8 mouse cellular contexts compared by ENCODE assay signal in genomic region chr4:32238366-32238854, GRCm38 (mm10). TPM values are rescaled to one million over a fixed set of nuclear protein-coding genes. Genes with fewer than 3 reads are reported as not detected.
DNase-seq lines count a peak whose midpoint lies in the region; ATAC-seq lines count a peak whose summit lies in the region.

Gene Bach2 (plus strand): TSS chr4:32238804.

- no peaks in the 10 kb centered on the region for H3K27me3 ChIP-seq in embryonic facial prominence, embryonic 12.5 days
- peaks cover 8% of the 10 kb centered on the region; the same call in 1 of the 2 replicates for H3K27me3 ChIP-seq in heart, embryonic 10.5 days (ENCODE audit: insufficient read depth, poor library complexity, severe bottlenecking)
- H3K27me3 ChIP-seq in kidney, embryonic 15.5 days = peaks cover 29% of the 10 kb centered on the region
- H3K27me3 ChIP-seq in limb, embryonic 15.5 days = no peaks in the 10 kb centered on the region

- peak; percentile 71 for DNase-seq in 3T3-L1 (ENCODE audit: low read depth, low spot score)
- peak; percentile 89 for DNase-seq in adrenal gland, postnatal 25 days
- DNase-seq in heart, embryonic 10.5 days (ENCODE audit: low spot score) = peak; percentile 93
- peak; percentile 83 to 90 for DNase-seq in spleen, postnatal 4 days (ENCODE audit: low spot score in 2 of 2)

- peak within 1 kb of the TSS; percentile 92 for H3K27ac ChIP-seq in embryonic facial prominence, embryonic 12.5 days
- peak within 1 kb of the TSS; percentile 93 for H3K27ac ChIP-seq in heart, embryonic 10.5 days
- peak within 1 kb of the TSS; percentile 96 for H3K27ac ChIP-seq in kidney, embryonic 15.5 days
- H3K27ac ChIP-seq in limb, embryonic 15.5 days = peak within 1 kb of the TSS; percentile 94

- peak within 1 kb of the TSS; percentile 70 for H3K4me3 ChIP-seq in embryonic facial prominence, embryonic 12.5 days
- H3K4me3 ChIP-seq in heart, embryonic 10.5 days = peak within 1 kb of the TSS; percentile 82
- H3K4me3 ChIP-seq in kidney, embryonic 15.5 days (replicated peaks) = peak within 1 kb of the TSS; percentile 91
- peak within 1 kb of the TSS; percentile 98 for H3K4me3 ChIP-seq in limb, embryonic 15.5 days

- H3K36me3 ChIP-seq in embryonic facial prominence, embryonic 12.5 days = no peaks in the 10 kb centered on the region
- no peaks in the 10 kb centered on the region for H3K36me3 ChIP-seq in heart, embryonic 10.5 days
- no peaks in the 10 kb centered on the region for H3K36me3 ChIP-seq in kidney, embryonic 15.5 days
- H3K36me3 ChIP-seq in limb, embryonic 15.5 days = no peaks in the 10 kb centered on the region

- under 1% methylated on average over 57 of the region's 69 CpGs for WGBS in embryonic facial prominence, embryonic 12.5 days
- under 1% methylated on average over 64 of the region's 69 CpGs for WGBS in heart, embryonic 10.5 days
- under 1% methylated on average over 44 of the region's 69 CpGs for WGBS in kidney, embryonic 15.5 days
- 0% methylated on average over 49 of the region's 69 CpGs for WGBS in limb, embryonic 15.5 days

- peak within 1 kb of the TSS; percentile 88 for H3K9ac ChIP-seq in embryonic facial prominence, embryonic 12.5 days
- peak within 1 kb of the TSS; percentile 86 for H3K9ac ChIP-seq in kidney, embryonic 15.5 days
- H3K9ac ChIP-seq in limb, embryonic 15.5 days = peak within 1 kb of the TSS; percentile 77

- peak within 1 kb of the TSS; percentile 91 for H3K4me2 ChIP-seq in embryonic facial prominence, embryonic 12.5 days (replicated peaks)
- peak within 1 kb of the TSS; percentile 92 for H3K4me2 ChIP-seq in kidney, embryonic 15.5 days
- peak within 1 kb of the TSS; percentile 91 for H3K4me2 ChIP-seq in limb, embryonic 15.5 days

- peak; percentile 82 for ATAC-seq in embryonic facial prominence, embryonic 12.5 days (ENCODE audit: insufficient number of reproducible peaks, insufficient read depth, low FRiP score, low TSS enrichment)
- ATAC-seq in kidney, embryonic 15.5 days (replicated peaks; ENCODE audit: low FRiP score) = peak; percentile 83
- ATAC-seq in limb, embryonic 15.5 days (ENCODE audit: insufficient number of reproducible peaks, low FRiP score, low TSS enrichment, low read depth) = peak; percentile 81
- peak; percentile 83 for ATAC-seq in monocyte, adult 5-6 weeks (replicated peaks; ENCODE audit: insufficient number of reproducible peaks, low FRiP score, low TSS enrichment, poor library complexity, severe bottlenecking)

- no peaks in the 10 kb centered on the region for H3K9me3 ChIP-seq in embryonic facial prominence, embryonic 12.5 days
- H3K9me3 ChIP-seq in heart, embryonic 10.5 days = no peaks in the 10 kb centered on the region
- no peaks in the 10 kb centered on the region for H3K9me3 ChIP-seq in kidney, embryonic 15.5 days (replicated peaks)
- H3K9me3 ChIP-seq in limb, embryonic 15.5 days = no peaks in the 10 kb centered on the region

- peaks cover 42% of the 10 kb centered on the region for H3K4me1 ChIP-seq in embryonic facial prominence, embryonic 12.5 days
- H3K4me1 ChIP-seq in heart, embryonic 10.5 days = peaks cover 48% of the 10 kb centered on the region
- peaks cover 41% of the 10 kb centered on the region for H3K4me1 ChIP-seq in kidney, embryonic 15.5 days
- peaks cover 28% of the 10 kb centered on the region for H3K4me1 ChIP-seq in limb, embryonic 15.5 days

RNA-seq across cellular contexts. Expression of gene Bach2, which starts in this region (rescaled TPM):
- total RNA-seq in adrenal gland, postnatal 25 days (2021) = 1.3 and 4.7 TPM in 2 replicates
- polyA plus RNA-seq in embryonic facial prominence, embryonic 12.5 days (2016; fragmentation: Nextera tagmentation; extraction: Ambion mirVana) = 13.0 and 13.5 TPM in 2 replicates
- 7.7 and 8.8 TPM in 2 replicates for polyA plus RNA-seq in heart, embryonic 10.5 days (2016; fragmentation: Nextera tagmentation; extraction: Ambion mirVana)
- 8.0 and 8.8 TPM in 2 replicates for polyA plus RNA-seq in kidney, embryonic 15.5 days (2015; fragmentation: Nextera tagmentation; extraction: Ambion mirVana)
- polyA plus RNA-seq in limb, embryonic 15.5 days (2015; fragmentation: Nextera tagmentation; extraction: Ambion mirVana) = 5.8 TPM in 2 replicates
- total RNA-seq in monocyte, adult 5-6 weeks (2017) = 3.0 to 31.8 TPM (median 7.1 TPM) in 3 replicates

Comparison
In these comparisons a context has a peak if more than half of its experiments do, and no peak if none do; other contexts are left out.
1. Peak in every context shown above with its lines: DNase-seq, ATAC-seq, H3K4me3 ChIP-seq and H3K27ac ChIP-seq.